Mouse (Mus musculus) CH12.LX (cell line): ENCODE results near the gene Gria1. TPM values are rescaled to one million over a fixed set of nuclear protein-coding genes. Genes with fewer than 3 reads are reported as not detected.

Experiments
- DNase-seq: peaks from one replicate; pipeline ENCODE4 v3.0.0-alpha.2; 2013; ENCODE audit errors: extremely low read depth
- H3K27ac ChIP-seq: 2 replicates; pipeline ENCODE4 v1.5.1; 2012; ENCODE audit warnings: low read depth, mild to moderate bottlenecking, control low read depth, moderate library complexity; ENCODE audit not compliant: insufficient read depth
- H3K27me3 ChIP-seq: replicated peaks from 2 replicates; pipeline ENCODE3; 2012; ENCODE audit warnings: inconsistent platforms
- H3K36me3 ChIP-seq, 2 experiments: replicated peaks in 1 of 2; 2 replicates each; pipeline versions ENCODE3 to v1.6.1; 2012; ENCODE audit warnings: inconsistent platforms in 1 of 2, low read length in 1 of 2, mild to moderate bottlenecking in 1 of 2, mixed read lengths in 1 of 2, moderate library complexity in 1 of 2; ENCODE audit not compliant: control insufficient read depth in 1 of 2, insufficient read depth in 1 of 2
- H3K4me1 ChIP-seq, 2 experiments: 2 replicates each; pipeline ENCODE4 v1.6.1; 2012; ENCODE audit warnings: inconsistent platforms in 1 of 2, moderate library complexity in 1 of 2; ENCODE audit not compliant: insufficient read depth in 2 of 2, control insufficient read depth in 1 of 2
- H3K4me2 ChIP-seq: 2 replicates; pipeline ENCODE4 v1.6.1; 2012; ENCODE audit warnings: low read depth, mild to moderate bottlenecking, control low read depth; ENCODE audit not compliant: poor library complexity, insufficient read depth, severe bottlenecking
- H3K4me3 ChIP-seq, 3 experiments: fragments of 150-350 bp in 1 of 3; sonication (generic) in 1 of 3; replicated peaks in 1 of 3; 2 replicates each; pipeline versions ENCODE3 to v1.5.1; 2011 to 2012; ENCODE audit warnings: low read depth in 2 of 3, low read length in 2 of 3, mild to moderate bottlenecking in 2 of 3, moderate library complexity in 2 of 3, control low read depth in 1 of 3, improper control_type of control experiment in 1 of 3, inconsistent platforms in 1 of 3, mixed read lengths in 1 of 3; ENCODE audit not compliant: poor library complexity in 1 of 3
- H3K79me2 ChIP-seq: replicated peaks from 2 replicates; pipeline ENCODE4 v1.6.1; 2012; ENCODE audit warnings: mild to moderate bottlenecking, moderate library complexity; ENCODE audit not compliant: control insufficient read depth, poor library complexity, insufficient read depth, severe bottlenecking; ENCODE audit errors: extremely low read depth
- H3K9ac ChIP-seq: 2 replicates; pipeline ENCODE4 v1.6.1; 2012; ENCODE audit warnings: low read depth, mild to moderate bottlenecking, control low read depth, moderate library complexity; ENCODE audit not compliant: insufficient read depth
- H3K9me3 ChIP-seq: replicated peaks from 2 replicates; pipeline ENCODE3; 2012; ENCODE audit warnings: low read length, inconsistent platforms, mixed read lengths
- BHLHE40 ChIP-seq: IDR thresholded peaks from 2 replicates; pipeline ENCODE4 v1.6.1; 2011; ENCODE audit warnings: mild to moderate bottlenecking, low read depth, low read length, improper control_type of control experiment
- ETS1 ChIP-seq: conservative IDR thresholded peaks from 2 replicates; pipeline ENCODE4 v1.6.1; 2012; ENCODE audit warnings: low read depth, mild to moderate bottlenecking, inconsistent platforms, low read length, improper control_type of control experiment, moderate library complexity
- GABPA ChIP-seq: IDR thresholded peaks from 2 replicates; pipeline ENCODE4 v1.6.1; 2012; ENCODE audit warnings: low read depth, low read length, improper control_type of control experiment, inconsistent platforms; ENCODE audit not compliant: insufficient replicate concordance
- HCFC1 ChIP-seq: IDR thresholded peaks from 2 replicates; pipeline ENCODE4 v1.6.1; 2012; ENCODE audit warnings: low read depth, mild to moderate bottlenecking, inconsistent platforms, low read length, improper control_type of control experiment
- JUN ChIP-seq: IDR thresholded peaks from 2 replicates; pipeline ENCODE4 v1.6.1; 2011; ENCODE audit warnings: low read depth, mild to moderate bottlenecking, low read length, improper control_type of control experiment, moderate library complexity; ENCODE audit not compliant: insufficient read depth
- MAFK ChIP-seq: IDR thresholded peaks from 2 replicates; pipeline ENCODE4 v1.6.1; 2011; ENCODE audit warnings: low read length, improper control_type of control experiment; ENCODE audit not compliant: insufficient replicate concordance
- MAZ ChIP-seq: IDR thresholded peaks from 2 replicates; pipeline ENCODE4 v1.6.1; 2012; ENCODE audit warnings: low read depth, mild to moderate bottlenecking, inconsistent platforms, low read length, improper control_type of control experiment, moderate library complexity
- MEF2A ChIP-seq: IDR thresholded peaks from 2 replicates; pipeline ENCODE4 v1.6.1; 2014; ENCODE audit warnings: low read depth, mild to moderate bottlenecking, inconsistent platforms, low read length, improper control_type of control experiment, borderline replicate concordance
- MYC ChIP-seq: IDR thresholded peaks from 2 replicates; pipeline ENCODE4 v1.6.1; 2011; ENCODE audit warnings: low read depth, mild to moderate bottlenecking, improper control_type of control experiment, low read length
- NELFE ChIP-seq: IDR thresholded peaks from 2 replicates; pipeline ENCODE4 v1.6.1; 2011; ENCODE audit warnings: low read depth, low read length, improper control_type of control experiment
- NRF1 ChIP-seq: IDR thresholded peaks from 2 replicates; pipeline ENCODE4 v1.6.1; 2014; ENCODE audit warnings: low read depth, mild to moderate bottlenecking, inconsistent platforms, low read length, improper control_type of control experiment, moderate library complexity
- POLR2AphosphoS2 ChIP-seq: IDR thresholded peaks from 2 replicates; pipeline ENCODE4 v1.6.1; 2011; ENCODE audit warnings: low read depth, low read length, improper control_type of control experiment
- SIN3A ChIP-seq: IDR thresholded peaks from 2 replicates; pipeline ENCODE4 v1.6.1; 2012; ENCODE audit warnings: low read length, improper control_type of control experiment, inconsistent platforms
- TBP ChIP-seq: conservative IDR thresholded peaks from 2 replicates; pipeline ENCODE4 v1.6.1; 2011; ENCODE audit warnings: low read depth, low read length, improper control_type of control experiment
- USF1 ChIP-seq: IDR thresholded peaks from 2 replicates; pipeline ENCODE4 v1.6.1; 2014; ENCODE audit warnings: low read depth, mild to moderate bottlenecking, inconsistent platforms, low read length, improper control_type of control experiment
- USF2 ChIP-seq: conservative IDR thresholded peaks from 2 replicates; pipeline ENCODE4 v1.6.1; 2011; ENCODE audit warnings: low read depth, low read length, improper control_type of control experiment
- ZC3H11A ChIP-seq: IDR thresholded peaks from 2 replicates; pipeline ENCODE4 v1.6.1; 2012; ENCODE audit warnings: low read depth, mild to moderate bottlenecking, inconsistent platforms, low read length, improper control_type of control experiment
- ZKSCAN1 ChIP-seq: IDR thresholded peaks from 2 replicates; pipeline ENCODE4 v1.6.1; 2012; ENCODE audit warnings: low read depth, inconsistent platforms, low read length, improper control_type of control experiment, borderline replicate concordance
- ZMIZ1 ChIP-seq: IDR thresholded peaks from 2 replicates; pipeline ENCODE4 v1.6.1; 2012; ENCODE audit warnings: low read depth, mild to moderate bottlenecking, inconsistent platforms, low read length, improper control_type of control experiment
- ZNF384 ChIP-seq: IDR thresholded peaks from 2 replicates; pipeline ENCODE4 v1.6.1; 2012; ENCODE audit warnings: low read depth, low read length, improper control_type of control experiment, inconsistent platforms
- dilution Hi-C: fragments of 300-500 bp; cut with MboI; formaldehyde crosslinking; loops from 2 replicates; pipeline ENCODE4 v1.14.3; 2020; ENCODE audit warnings: low sequenced_read_pairs; ENCODE audit not compliant: extremely low pct_unique_long_range_greater_than_20kb, extremely low pct_ligation_motif_present
- in situ Hi-C: fragments of 300-500 bp; cut with MboI; formaldehyde crosslinking; loops from 3 replicates; pipeline ENCODE4 v1.14.3; 2019; ENCODE audit warnings: low sequenced_read_pairs, low pct_ligation_motif_present, low pct_unique_long_range_greater_than_20kb, mixed read lengths
- polyA plus RNA-seq: library from polyadenylated mRNA; unstranded; fragments of >175 nt; gene quantifications from 2 replicates; pipeline ENCODE4 v1.2.1, GENCODE M21; 2012; ENCODE audit warnings: low read depth; ENCODE audit not compliant: insufficient read length
- total RNA-seq, 2 experiments: library from RNA; depleted of rRNA; stranded (reverse); fragments of 300-350 nt in 1 of 2; fragments of >200 nt in 1 of 2; gene quantifications; 2 replicates each; pipeline ENCODE4 v1.2.3; 2012 to 2014

Gene Gria1
- total and polyA plus RNA-seq, 3 experiments, result under 0.01 to 0.49 (median 0.05) TPM

DNA sequence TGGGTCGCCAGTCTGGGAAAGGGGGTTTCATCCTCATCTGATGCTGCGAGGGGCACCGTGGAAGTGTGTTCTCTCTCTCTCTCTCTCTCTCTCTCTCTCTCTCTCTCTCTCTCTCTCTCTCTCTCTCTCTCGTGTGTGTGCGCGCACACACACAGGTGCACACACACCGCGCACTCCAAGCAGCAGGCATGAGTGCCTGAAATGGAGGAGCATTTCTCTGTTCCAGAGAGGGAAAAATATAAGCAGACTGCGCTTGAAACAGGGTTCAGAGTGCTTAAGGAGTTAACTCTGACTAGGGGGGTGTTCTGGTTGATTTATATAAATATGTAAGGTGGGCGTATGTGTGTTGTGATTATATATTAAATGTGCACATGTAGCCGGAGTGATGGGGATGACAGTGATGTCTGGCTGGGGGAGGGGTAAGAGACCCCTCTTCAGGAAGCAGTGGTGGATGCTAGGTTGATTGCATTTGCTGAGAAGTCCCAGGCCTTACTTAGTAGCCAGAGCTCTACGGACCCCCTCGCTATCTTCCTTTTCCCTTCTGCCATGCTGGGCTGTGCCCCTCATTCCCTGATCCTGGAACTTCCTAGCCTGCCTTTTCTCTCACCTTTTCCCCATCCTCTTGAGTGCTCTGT lies 1.2 kb downstream of the Gria1 start:
- Histone ChIP-seq H3K79me2 (no peaks in the 10 kb centered on the region), H3K4me3 (no peak overlapping the region), H3K36me3 (no peaks in the 10 kb centered on the region), H3K9ac (no peak overlapping the region), H3K4me2 (no peak overlapping the region), H3K27ac (no peak overlapping the region), H3K27me3 (peaks cover 1% of the 10 kb centered on the region), H3K9me3 (peaks cover 55% of the 10 kb centered on the region), H3K4me1 (no peaks in the 10 kb centered on the region)
- dilution Hi-C loops, result no loop called here
- no peak for TF ChIP-seq JUN
- no peak for TF ChIP-seq USF1
- no peak for TF ChIP-seq ZKSCAN1
- no peak for TF ChIP-seq MAZ
- TF ChIP-seq MEF2A, result no peak
- no peak for TF ChIP-seq TBP
- no peak for TF ChIP-seq USF2
- TF ChIP-seq NRF1, result no peak
- no peak for TF ChIP-seq BHLHE40
- TF ChIP-seq MYC, result no peak
- DNase-seq, result no peak
- in situ Hi-C loops, result no loop called here

DNA sequence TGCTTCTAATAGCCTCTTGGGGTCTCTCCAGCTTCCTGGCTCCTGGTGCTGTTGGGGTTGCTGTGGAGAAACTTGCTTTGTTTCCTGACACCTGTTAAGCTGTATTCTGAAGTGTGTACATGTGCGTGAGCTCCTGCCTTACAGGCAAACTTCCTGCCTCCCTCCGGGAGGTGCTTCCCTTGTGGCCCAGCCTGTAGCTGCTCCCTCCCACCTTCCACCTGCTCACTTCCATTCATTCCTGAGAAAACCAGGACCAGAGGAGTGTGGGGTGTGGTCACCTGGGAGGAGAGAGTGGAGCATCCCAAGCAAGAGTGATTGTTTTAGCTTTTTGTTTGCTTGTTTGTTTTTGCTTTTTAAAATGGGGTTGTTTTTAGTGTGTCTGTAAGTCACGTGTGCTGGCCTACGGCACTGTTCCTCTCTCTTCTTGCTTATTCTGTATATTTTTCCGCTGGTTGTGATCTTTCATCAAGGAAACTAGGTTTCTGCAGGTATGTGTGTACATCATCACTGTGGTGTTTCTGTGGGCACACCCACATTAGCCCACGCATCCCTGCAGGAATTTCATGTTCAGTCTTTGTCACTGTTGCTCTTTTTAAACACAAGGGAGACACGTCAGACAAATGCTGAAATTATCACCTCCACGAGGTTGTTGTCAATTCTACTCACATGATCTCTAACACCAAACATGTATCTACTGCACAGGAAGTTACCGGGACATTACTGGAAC lies 2.4 kb downstream of the Gria1 start:
- dilution Hi-C loops, result no loop called here
- H3K27me3 ChIP-seq, result peaks cover 1% of the 10 kb centered on the region
- H3K9me3 ChIP-seq, result peaks cover 56% of the 10 kb centered on the region
- H3K36me3 ChIP-seq, result no peaks in the 10 kb centered on the region
- no peaks in the 10 kb centered on the region for H3K79me2 ChIP-seq
- no peaks in the 10 kb centered on the region for H3K4me1 ChIP-seq
- H3K4me2 ChIP-seq, result no peak overlapping the region
- no peak for DNase-seq
- no peak overlapping the region for H3K4me3 ChIP-seq
- TF ChIP-seq ZKSCAN1 (no peak), POLR2AphosphoS2 (no peak), MAFK (no peak), ZC3H11A (no peak), SIN3A (no peak), GABPA (no peak), ZNF384 (no peak), ETS1 (no peak), NELFE (no peak), HCFC1 (no peak), MEF2A (no peak), JUN (no peak), ZMIZ1 (no peak), BHLHE40 (no peak), USF1 (no peak), MYC (no peak)
- H3K9ac ChIP-seq, result no peak overlapping the region
- in situ Hi-C loops, result no loop called here
- H3K27ac ChIP-seq, result no peak overlapping the region
